Mouse (Mus musculus): ENCODE results near the gene Mrpl4. TPM values are rescaled to one million over a fixed set of nuclear protein-coding genes. Genes with fewer than 3 reads are reported as not detected.

Gene Mrpl4
- polyA plus RNA-seq, 1 experiment from 2014 or later: 119 TPM

DNA sequence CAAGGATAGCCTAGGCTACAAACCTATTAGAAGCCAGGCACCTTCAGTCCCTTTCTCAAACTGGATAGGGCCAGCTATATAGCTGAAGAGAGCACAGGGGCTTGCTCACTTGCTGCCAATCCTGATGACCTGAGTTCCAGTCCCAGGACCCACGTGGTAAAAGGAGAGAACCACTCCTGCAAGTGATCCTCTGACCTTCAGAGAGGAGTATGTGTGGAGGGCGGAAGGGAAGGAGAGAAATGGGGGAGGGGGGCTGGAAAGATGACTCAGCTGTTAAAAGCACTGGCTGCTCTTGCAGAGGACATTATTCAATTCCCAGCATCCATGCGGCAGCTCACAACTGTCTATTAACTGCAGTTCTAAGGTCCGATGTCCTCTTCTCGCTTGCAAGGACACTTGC, 23.4 kb upstream of the Mrpl4 start:
- no peaks in the 10 kb centered on the region for H3K27me3 ChIP-seq (ENCODE audit: control insufficient read depth, insufficient read depth, low read length)
- WGBS: 73% methylated on average over 5 of the region's 5 CpGs
- H3K36me3 ChIP-seq (ENCODE audit: control insufficient read depth, insufficient read depth, low read length): no peaks in the 10 kb centered on the region
- no peak for ATAC-seq (replicated peaks; ENCODE audit: low FRiP score)
- no peak overlapping the region for H3K27ac ChIP-seq (ENCODE audit: low read depth, low read length)
- no peak overlapping the region for H3K4me3 ChIP-seq (ENCODE audit: low read depth, low read length)
- no peaks in the 10 kb centered on the region for H3K9me3 ChIP-seq (ENCODE audit: control insufficient read depth, low read length)
- H3K9ac ChIP-seq (ENCODE audit: low read length): no peak overlapping the region
- no peaks in the 10 kb centered on the region; the same call in 1 of the 2 replicates for H3K4me1 ChIP-seq (replicated peaks; ENCODE audit: control insufficient read depth, insufficient read depth, low read length)
- DNase-seq (ENCODE audit: low spot score): no peak
- no peak overlapping the region for H3K4me2 ChIP-seq (ENCODE audit: low read depth, low read length, severe bottlenecking)

DNA sequence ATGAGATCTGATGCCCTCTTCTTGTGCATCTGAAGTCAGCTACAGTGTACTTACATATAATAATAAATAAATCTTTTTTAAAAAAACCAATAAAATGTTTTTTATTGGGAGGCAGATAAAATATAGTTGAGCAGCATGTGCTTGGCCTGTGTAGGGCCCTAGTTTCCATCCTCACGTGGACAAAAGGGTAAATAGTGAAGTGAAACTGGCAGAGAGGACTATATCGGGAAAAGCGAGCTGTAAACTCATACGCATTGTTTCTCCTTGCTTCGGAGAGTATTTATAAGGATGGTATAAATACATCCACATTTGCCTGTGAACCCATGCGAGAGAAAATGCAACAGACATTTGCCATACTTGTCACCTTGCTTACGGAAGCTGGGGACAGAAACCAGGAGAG, 22.8 kb upstream of the Mrpl4 start:
- 91% methylated on average over 7 of the region's 7 CpGs for WGBS
- no peaks in the 10 kb centered on the region for H3K36me3 ChIP-seq (ENCODE audit: control insufficient read depth, insufficient read depth, low read length)
- H3K4me1 ChIP-seq (replicated peaks; ENCODE audit: control insufficient read depth, insufficient read depth, low read length): no peaks in the 10 kb centered on the region; the same call in 1 of the 2 replicates
- no peaks in the 10 kb centered on the region for H3K9me3 ChIP-seq (ENCODE audit: control insufficient read depth, low read length)
- H3K9ac ChIP-seq (ENCODE audit: low read length): no peak overlapping the region
- no peak overlapping the region for H3K27ac ChIP-seq (ENCODE audit: low read depth, low read length)
- H3K4me3 ChIP-seq (ENCODE audit: low read depth, low read length): no peak overlapping the region
- no peak overlapping the region for H3K4me2 ChIP-seq (ENCODE audit: low read depth, low read length, severe bottlenecking)
- no peaks in the 10 kb centered on the region for H3K27me3 ChIP-seq (ENCODE audit: control insufficient read depth, insufficient read depth, low read length)
- DNase-seq (ENCODE audit: low spot score): no peak
- no peak for ATAC-seq (replicated peaks; ENCODE audit: low FRiP score)

DNA sequence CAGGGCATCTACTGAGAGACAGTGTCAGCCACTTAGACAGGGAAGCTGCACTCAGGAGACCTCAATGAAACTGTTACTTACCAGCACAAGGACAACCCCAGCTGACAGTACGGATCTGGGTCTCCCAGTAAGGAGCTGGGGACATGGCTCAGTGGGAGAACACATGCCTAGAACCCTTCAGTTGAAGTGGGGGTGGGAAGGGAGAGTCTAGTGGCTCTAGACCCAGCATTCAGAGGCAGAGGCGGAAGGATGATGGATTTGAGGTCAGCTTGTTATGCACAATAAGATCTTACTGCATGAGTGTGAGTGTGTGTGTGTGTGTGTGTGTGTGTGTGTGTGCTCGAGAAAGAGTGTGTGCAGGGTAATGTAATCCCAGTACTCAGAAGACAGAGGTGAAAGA, 20.4 kb upstream of the Mrpl4 start:
- no peak overlapping the region for H3K4me2 ChIP-seq (ENCODE audit: low read depth, low read length, severe bottlenecking)
- no peak overlapping the region for H3K9ac ChIP-seq (ENCODE audit: low read length)
- H3K27me3 ChIP-seq (ENCODE audit: control insufficient read depth, insufficient read depth, low read length): no peaks in the 10 kb centered on the region
- H3K4me1 ChIP-seq (replicated peaks; ENCODE audit: control insufficient read depth, insufficient read depth, low read length): no peaks in the 10 kb centered on the region
- no peak overlapping the region for H3K4me3 ChIP-seq (ENCODE audit: low read depth, low read length)
- H3K36me3 ChIP-seq (ENCODE audit: control insufficient read depth, insufficient read depth, low read length): no peaks in the 10 kb centered on the region
- ATAC-seq (replicated peaks; ENCODE audit: low FRiP score) (no peak), DNase-seq (ENCODE audit: low spot score) (no peak)
- 75% methylated on average over 3 of the region's 3 CpGs for WGBS
- H3K27ac ChIP-seq (ENCODE audit: low read depth, low read length): no peak overlapping the region
- H3K9me3 ChIP-seq (ENCODE audit: control insufficient read depth, low read length): no peaks in the 10 kb centered on the region

DNA sequence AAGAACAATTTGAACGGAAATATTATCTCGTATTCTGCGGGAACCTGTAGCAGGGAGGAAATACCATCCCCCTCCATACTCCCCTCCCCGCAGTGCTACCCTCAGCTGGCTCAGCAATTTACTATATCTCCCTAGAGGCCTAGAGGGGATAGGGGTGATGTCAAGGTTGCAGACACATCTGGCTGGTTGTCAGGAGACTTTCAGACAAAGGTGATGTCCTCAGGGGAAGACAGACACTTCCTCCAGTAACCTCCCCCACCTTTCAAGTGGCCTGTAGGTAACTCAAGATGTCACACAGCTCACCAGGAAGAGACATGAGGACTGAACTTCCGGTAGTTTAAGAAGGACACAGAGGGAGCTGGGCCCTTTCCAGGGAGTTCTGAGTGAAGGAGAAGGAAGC, 19.4 kb upstream of the Mrpl4 start:
- Histone ChIP-seq H3K4me1 (replicated peaks; ENCODE audit: control insufficient read depth, insufficient read depth, low read length) (no peaks in the 10 kb centered on the region), H3K27me3 (ENCODE audit: control insufficient read depth, insufficient read depth, low read length) (no peaks in the 10 kb centered on the region), H3K9me3 (ENCODE audit: control insufficient read depth, low read length) (no peaks in the 10 kb centered on the region), H3K4me2 (ENCODE audit: low read depth, low read length, severe bottlenecking) (no peak overlapping the region), H3K36me3 (ENCODE audit: control insufficient read depth, insufficient read depth, low read length) (no peaks in the 10 kb centered on the region), H3K4me3 (ENCODE audit: low read depth, low read length) (no peak overlapping the region), H3K27ac (ENCODE audit: low read depth, low read length) (no peak overlapping the region), H3K9ac (ENCODE audit: low read length) (no peak overlapping the region)
- DNase-seq (ENCODE audit: low spot score) (no peak), ATAC-seq (replicated peaks; ENCODE audit: low FRiP score) (no peak)
- WGBS: 75% methylated on average over 5 of the region's 5 CpGs

DNA sequence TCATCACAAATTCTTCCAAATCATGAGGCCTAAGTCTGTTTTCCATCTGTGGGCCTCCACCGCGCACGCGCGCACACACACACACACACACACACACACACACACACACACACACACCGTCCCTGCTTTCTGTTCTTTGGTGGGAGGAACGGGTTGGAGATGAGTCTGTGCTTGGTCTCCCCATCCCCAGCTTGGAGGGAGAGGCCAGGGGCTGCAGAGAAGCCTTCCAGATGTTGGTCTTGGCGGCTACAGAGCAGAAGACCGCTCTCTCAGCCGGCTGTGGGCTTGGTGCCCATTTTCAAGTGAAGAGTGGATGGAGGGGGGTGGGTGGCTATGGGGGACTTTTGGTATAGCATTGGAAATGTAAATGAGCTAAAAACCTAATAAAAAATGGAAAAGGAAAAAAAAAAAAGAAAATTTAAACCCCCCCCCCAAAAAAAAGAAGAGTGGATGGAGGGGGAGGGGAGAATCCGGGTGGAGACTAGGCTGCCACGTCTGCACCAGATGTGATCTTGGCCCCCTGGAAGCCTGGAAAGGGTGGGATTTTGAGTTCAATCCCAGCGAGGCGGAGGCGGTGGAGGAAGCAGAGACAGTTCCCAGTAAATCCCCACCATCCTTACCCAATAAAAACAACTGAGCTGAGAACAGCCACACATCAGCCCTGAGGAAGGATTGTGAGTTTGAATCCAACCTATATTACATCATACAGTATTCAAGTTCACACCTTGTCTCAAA, 15.4 kb upstream of the Mrpl4 start:
- Histone ChIP-seq H3K4me2 (ENCODE audit: low read depth, low read length, severe bottlenecking) (no peak overlapping the region), H3K27me3 (ENCODE audit: control insufficient read depth, insufficient read depth, low read length) (no peaks in the 10 kb centered on the region), H3K36me3 (ENCODE audit: control insufficient read depth, insufficient read depth, low read length) (no peaks in the 10 kb centered on the region), H3K4me3 (ENCODE audit: low read depth, low read length) (no peak overlapping the region), H3K9me3 (ENCODE audit: control insufficient read depth, low read length) (no peaks in the 10 kb centered on the region), H3K9ac (ENCODE audit: low read length) (no peak overlapping the region), H3K4me1 (replicated peaks; ENCODE audit: control insufficient read depth, insufficient read depth, low read length) (no peaks in the 10 kb centered on the region; the same call in 1 of the 2 replicates), H3K27ac (ENCODE audit: low read depth, low read length) (no peak overlapping the region)
- 64% methylated on average over 15 of the region's 15 CpGs for WGBS
- DNase-seq (ENCODE audit: low spot score) (no peak), ATAC-seq (replicated peaks; ENCODE audit: low FRiP score) (no peak)

GRCm38 (mm10) chr9:20987953-20988352, 14.6 kb upstream of the Mrpl4 start:
- ATAC-seq (replicated peaks; ENCODE audit: low FRiP score) (no peak), DNase-seq (ENCODE audit: low spot score) (no peak)
- no peaks in the 10 kb centered on the region for H3K9me3 ChIP-seq (ENCODE audit: control insufficient read depth, low read length)
- H3K27ac ChIP-seq (ENCODE audit: low read depth, low read length): no peak overlapping the region
- no peaks in the 10 kb centered on the region for H3K36me3 ChIP-seq (ENCODE audit: control insufficient read depth, insufficient read depth, low read length)
- 20% methylated on average over 7 of the region's 7 CpGs for WGBS
- H3K9ac ChIP-seq (ENCODE audit: low read length): no peak overlapping the region
- H3K4me1 ChIP-seq (replicated peaks; ENCODE audit: control insufficient read depth, insufficient read depth, low read length): no peaks in the 10 kb centered on the region; the same call in 1 of the 2 replicates
- H3K4me2 ChIP-seq (ENCODE audit: low read depth, low read length, severe bottlenecking): no peak overlapping the region
- no peak overlapping the region for H3K4me3 ChIP-seq (ENCODE audit: low read depth, low read length)
- H3K27me3 ChIP-seq (ENCODE audit: control insufficient read depth, insufficient read depth, low read length): no peaks in the 10 kb centered on the region

DNA sequence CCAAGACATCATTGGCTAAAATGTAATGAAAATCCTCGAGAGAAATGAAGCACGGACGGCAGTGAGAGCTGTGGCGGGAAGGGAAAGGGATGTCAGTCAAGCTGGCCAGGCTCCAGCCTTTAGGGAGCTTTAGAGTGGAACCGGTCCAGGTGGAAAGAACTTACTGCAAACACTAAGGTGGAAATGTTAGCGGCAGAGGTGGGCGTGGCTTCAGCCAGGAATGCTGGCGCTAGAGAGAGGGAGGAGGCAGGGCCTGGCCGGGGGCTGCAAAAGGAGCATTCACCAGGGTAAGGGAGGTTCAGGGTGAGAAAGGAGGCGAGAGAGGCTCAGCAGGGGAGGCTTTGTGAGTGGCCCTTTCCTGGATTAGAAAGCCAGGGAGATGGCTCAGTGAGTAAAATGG, 11.7 kb upstream of the Mrpl4 start:
- WGBS: 5% methylated on average over 10 of the region's 10 CpGs
- H3K4me3 ChIP-seq (ENCODE audit: low read depth, low read length): no peak overlapping the region
- DNase-seq (ENCODE audit: low spot score): peak; percentile 70
- H3K27me3 ChIP-seq (ENCODE audit: control insufficient read depth, insufficient read depth, low read length): no peaks in the 10 kb centered on the region
- H3K4me2 ChIP-seq (ENCODE audit: low read depth, low read length, severe bottlenecking): no peak overlapping the region
- no peak overlapping the region for H3K9ac ChIP-seq (ENCODE audit: low read length)
- no peak for ATAC-seq (replicated peaks; ENCODE audit: low FRiP score)
- H3K36me3 ChIP-seq (ENCODE audit: control insufficient read depth, insufficient read depth, low read length): no peaks in the 10 kb centered on the region
- no peaks in the 10 kb centered on the region for H3K9me3 ChIP-seq (ENCODE audit: control insufficient read depth, low read length)
- H3K27ac ChIP-seq (ENCODE audit: low read depth, low read length): no peak overlapping the region
- no peaks in the 10 kb centered on the region; the same call in 1 of the 2 replicates for H3K4me1 ChIP-seq (replicated peaks; ENCODE audit: control insufficient read depth, insufficient read depth, low read length)

DNA sequence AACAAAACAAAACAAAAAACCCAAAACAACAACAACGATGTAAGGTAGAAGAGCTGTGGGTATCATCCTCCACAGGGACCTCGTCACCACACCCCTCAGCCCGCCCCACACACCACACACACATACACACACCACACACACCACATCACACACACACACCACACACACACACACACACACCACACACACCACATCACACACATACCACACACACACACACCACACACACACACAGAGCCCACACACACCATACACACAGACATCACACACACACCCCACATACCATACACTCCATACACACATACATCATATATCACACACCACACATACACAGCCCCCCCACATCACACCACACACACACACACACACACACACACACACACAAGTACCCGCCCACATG, 11.0 kb upstream of the Mrpl4 start:
- no peak overlapping the region for H3K4me3 ChIP-seq (ENCODE audit: low read depth, low read length)
- no peak overlapping the region for H3K9ac ChIP-seq (ENCODE audit: low read length)
- no peak overlapping the region for H3K27ac ChIP-seq (ENCODE audit: low read depth, low read length)
- H3K4me2 ChIP-seq (ENCODE audit: low read depth, low read length, severe bottlenecking): no peak overlapping the region
- H3K9me3 ChIP-seq (ENCODE audit: control insufficient read depth, low read length): no peaks in the 10 kb centered on the region
- H3K4me1 ChIP-seq (replicated peaks; ENCODE audit: control insufficient read depth, insufficient read depth, low read length): no peaks in the 10 kb centered on the region; the same call in 1 of the 2 replicates
- ATAC-seq (replicated peaks; ENCODE audit: low FRiP score) (no peak), DNase-seq (ENCODE audit: low spot score) (no peak)
- H3K36me3 ChIP-seq (ENCODE audit: control insufficient read depth, insufficient read depth, low read length): no peaks in the 10 kb centered on the region
- WGBS: 89% methylated on average over 4 of the region's 4 CpGs
- H3K27me3 ChIP-seq (ENCODE audit: control insufficient read depth, insufficient read depth, low read length): no peaks in the 10 kb centered on the region

Measured in forebrain, embryonic 11.5 days (tissue).